In genomic region chr11:101820899-101821298, GRCm38 (mm10) we compare ENCODE assay signal across 10 mouse cellular contexts. TPM values are rescaled to one million over a fixed set of nuclear protein-coding genes. Genes with fewer than 3 reads are reported as not detected.
DNase-seq lines count a peak whose midpoint lies in the region; ATAC-seq and TF ChIP-seq lines count a peak whose summit lies in the region.
"Had no signal": no experiment of that assay in that cellular context is flagged by ENCODE, and none has a peak within 500 bp of the region (broad histone marks: within the 10 kb centered on the region; RNA-seq: fewer than 3 reads in every experiment).

No protein-coding gene starts in this region.

- H3K27ac ChIP-seq in forebrain, embryonic 10.5 days, result 0 out of 2 replicates have a peak overlapping the region, but pooled peaks have one; percentile 31
- no peak overlapping the region for H3K27ac ChIP-seq in forebrain, postnatal 0 days (ENCODE audit: low read depth, low read length)
- 0 out of 2 replicates have a peak overlapping the region, but pooled peaks have one; percentile 1 for H3K27ac ChIP-seq in embryonic facial prominence, embryonic 12.5 days
- H3K27ac ChIP-seq: liver, embryonic 14.5 days had no signal

- WGBS in forebrain, embryonic 10.5 days, result 52% methylated on average over 11 of the region's 11 CpGs
- 43% methylated on average over 11 of the region's 11 CpGs for WGBS in forebrain, postnatal 0 days
- WGBS in embryonic facial prominence, embryonic 12.5 days, result 41% methylated on average over 11 of the region's 11 CpGs

- H3K9ac ChIP-seq in forebrain, postnatal 0 days, result no peak overlapping the region
- no peak overlapping the region for H3K9ac ChIP-seq in embryonic facial prominence, embryonic 12.5 days
- H3K9ac ChIP-seq: liver, embryonic 14.5 days had no signal

- peaks cover 14% of the 10 kb centered on the region for H3K4me1 ChIP-seq in forebrain, embryonic 10.5 days
- H3K4me1 ChIP-seq in forebrain, postnatal 0 days (ENCODE audit: insufficient read depth), result no peaks in the 10 kb centered on the region
- peaks cover 9% of the 10 kb centered on the region for H3K4me1 ChIP-seq in embryonic facial prominence, embryonic 12.5 days

- H3K36me3 ChIP-seq in forebrain, embryonic 10.5 days (replicated peaks), result no peaks in the 10 kb centered on the region
- H3K36me3 ChIP-seq in forebrain, postnatal 0 days (ENCODE audit: insufficient read depth), result no peaks in the 10 kb centered on the region
- no peaks in the 10 kb centered on the region for H3K36me3 ChIP-seq in embryonic facial prominence, embryonic 12.5 days

- no peak overlapping the region for H3K4me3 ChIP-seq in forebrain, embryonic 10.5 days
- no peak overlapping the region for H3K4me3 ChIP-seq in forebrain, postnatal 0 days (ENCODE audit: low read depth, low read length)
- H3K4me3 ChIP-seq in embryonic facial prominence, embryonic 12.5 days, result no peak overlapping the region

- no peak overlapping the region for H3K4me2 ChIP-seq in forebrain, postnatal 0 days (ENCODE audit: low read depth)
- H3K4me2 ChIP-seq in embryonic facial prominence, embryonic 12.5 days (replicated peaks), result no peak overlapping the region

- 0 out of 2 replicates have a peak, but pooled peaks cover 8% of the 10 kb centered on the region for H3K27me3 ChIP-seq in forebrain, embryonic 10.5 days (ENCODE audit: poor library complexity, severe bottlenecking)
- H3K27me3 ChIP-seq in forebrain, postnatal 0 days (ENCODE audit: insufficient read depth, low read length), result no peaks in the 10 kb centered on the region
- no peaks in the 10 kb centered on the region for H3K27me3 ChIP-seq in embryonic facial prominence, embryonic 12.5 days

- no peak for TF ChIP-seq CTCF in forebrain, postnatal 0 days (IDR thresholded peaks at IDR 0.05; ENCODE audit: low read depth)

- ATAC-seq in forebrain, postnatal 0 days, result no peak
- ATAC-seq in embryonic facial prominence, embryonic 12.5 days (ENCODE audit: insufficient number of reproducible peaks, insufficient read depth, low FRiP score, low TSS enrichment), result no peak
- ATAC-seq: intestine, embryonic 16.5 days had no signal

- no peak for DNase-seq in forebrain, embryonic 10.5 days (ENCODE audit: extremely low spot score, low spot score)
- DNase-seq in forebrain, postnatal 0 days, result no peak
- peak; percentile 71 for DNase-seq in heart, postnatal 4 days
- peak; percentile 34 for DNase-seq in lung, postnatal 36 days
- DNase-seq in ovary, postnatal 36 days (ENCODE audit: low spot score), result no peak
- no peak for DNase-seq in right cerebral cortex, postnatal 10 days (ENCODE audit: low spot score in 2 of 2)
- DNase-seq in spleen, postnatal 4 days (ENCODE audit: low spot score in 2 of 2), result no peak

- H3K9me3 ChIP-seq in forebrain, embryonic 10.5 days, result peaks cover 5% of the 10 kb centered on the region; the same call in 1 of the 2 replicates
- no peaks in the 10 kb centered on the region for H3K9me3 ChIP-seq in forebrain, postnatal 0 days (ENCODE audit: low read length)
- H3K9me3 ChIP-seq in embryonic facial prominence, embryonic 12.5 days, result 0 out of 2 replicates have a peak, but pooled peaks cover 5% of the 10 kb centered on the region

RNA-seq across cellular contexts. Expression of gene Etv4, which starts 35.7 kb away (rescaled TPM):
- polyA plus RNA-seq in forebrain, embryonic 10.5 days (2016; fragmentation: Nextera tagmentation; extraction: Ambion mirVana), result 10.2 and 15.0 TPM in 2 replicates
- 24.2 and 25.1 TPM in 2 replicates for total RNA-seq in forebrain, postnatal 0 days (2014; rRNA removed)
- 15.9 and 16.8 TPM in 2 replicates for polyA plus RNA-seq in forebrain, postnatal 0 days (2015; fragmentation: Nextera tagmentation; extraction: Ambion mirVana)
- polyA plus RNA-seq in embryonic facial prominence, embryonic 12.5 days (2016; fragmentation: Nextera tagmentation; extraction: Ambion mirVana), result 17.0 and 25.2 TPM in 2 replicates
- 1 to 10 TPM; 6.6 to 6.8 TPM for total RNA-seq in heart, postnatal 4 days (2021)

Comparison
In these comparisons a context has a peak if more than half of its experiments do, and no peak if none do; other contexts are left out.
1. DNase-seq: peak in heart, postnatal 4 days (single experiment) and lung, postnatal 36 days (single experiment); none in forebrain, embryonic 10.5 days (single experiment), forebrain, postnatal 0 days (single experiment), ovary, postnatal 36 days (single experiment), right cerebral cortex, postnatal 10 days (0 of 2) and spleen, postnatal 4 days (0 of 2).